Mouse (Mus musculus) heart, postnatal 0 days (tissue): ENCODE measurements around the gene Pnpla5. TPM values are rescaled to one million over a fixed set of nuclear protein-coding genes. Genes with fewer than 3 reads are reported as not detected.

Source experiments
- ATAC-seq: fragments of 200-750 bp; cut with Nextera tagmentation; 2 replicates; pipeline ENCODE4 v1.8.0; 2017; ENCODE audit warnings: low read depth, moderate number of reproducible peaks, moderate library complexity; ENCODE audit not compliant: insufficient read depth
- DNase-seq: peaks from one replicate; pipeline ENCODE4 v3.0.0-alpha.2; 2016; ENCODE audit warnings: low spot score
- H3K27ac ChIP-seq: fragments of 300-500 bp; sonication (generic); 2 replicates; pipeline ENCODE4 v1.5.1; 2014; ENCODE audit warnings: low read depth, mild to moderate bottlenecking
- H3K27me3 ChIP-seq: fragments of 300-500 bp; sonication (generic); 2 replicates; pipeline ENCODE4 v1.6.1; 2014; ENCODE audit warnings: low read length, mixed read lengths; ENCODE audit not compliant: control insufficient read depth, insufficient read depth
- H3K36me3 ChIP-seq: fragments of 300-500 bp; sonication (generic); replicated peaks from 2 replicates; pipeline ENCODE4 v1.6.1; 2014; ENCODE audit warnings: low read length, mixed read lengths; ENCODE audit not compliant: control insufficient read depth, insufficient read depth
- H3K4me1 ChIP-seq: fragments of 300-500 bp; sonication (generic); 2 replicates; pipeline ENCODE4 v1.6.1; 2014; ENCODE audit warnings: antibody characterized with exemption; ENCODE audit not compliant: control insufficient read depth, insufficient read depth
- H3K4me2 ChIP-seq: fragments of 300-500 bp; sonication (generic); 2 replicates; pipeline ENCODE4 v1.6.1; 2014; ENCODE audit warnings: low read depth, mild to moderate bottlenecking, low read length, moderate library complexity
- H3K4me3 ChIP-seq: fragments of 300-500 bp; sonication (generic); 2 replicates; pipeline ENCODE4 v1.5.1; 2014; ENCODE audit warnings: low read depth, low read length
- H3K9ac ChIP-seq: fragments of 300-500 bp; sonication (generic); replicated peaks from 2 replicates; pipeline ENCODE4 v1.6.1; 2014; ENCODE audit warnings: low read depth, low read length, mixed read lengths
- H3K9me3 ChIP-seq: fragments of 300-500 bp; sonication (generic); replicated peaks from 2 replicates; pipeline ENCODE4 v1.6.1; 2016; ENCODE audit warnings: low read length; ENCODE audit not compliant: control insufficient read depth
- CTCF ChIP-seq: IDR thresholded peaks from 2 replicates; pipeline ENCODE4 v1.5.1; 2016; ENCODE audit warnings: antibody characterized with exemption, control low read depth, low read depth
- EP300 ChIP-seq: IDR thresholded peaks from 2 replicates; pipeline ENCODE4 v1.6.1; 2016; ENCODE audit warnings: antibody characterized with exemption, low read depth
- WGBS: fragments of 180-500 bp; shearing (Covaris S2); extraction: QIAGEN DNeasy Blood & Tissue Kit; methylation state at CpG from one replicate; pipeline ENCODE4 v1.1.7; 2014; 5-methylcytosine and 5-hydroxymethylcytosine counted together
- polyA plus RNA-seq: library from polyadenylated mRNA; unstranded; fragments of >200 nt; fragmentation: Nextera tagmentation; extraction: Ambion mirVana; gene quantifications from 2 replicates; pipeline ENCODE4 v1.2.1, GENCODE M21; 2015
- total RNA-seq: library from RNA; depleted of rRNA; stranded (reverse); fragments of >200 nt; gene quantifications from 2 replicates; pipeline ENCODE4 v1.2.3, GENCODE M21; 2014; ENCODE audit warnings: low replicate concordance

Pnpla5 gene
- total and polyA plus RNA-seq, 2 experiments from 2014 or later = not detected

DNA sequence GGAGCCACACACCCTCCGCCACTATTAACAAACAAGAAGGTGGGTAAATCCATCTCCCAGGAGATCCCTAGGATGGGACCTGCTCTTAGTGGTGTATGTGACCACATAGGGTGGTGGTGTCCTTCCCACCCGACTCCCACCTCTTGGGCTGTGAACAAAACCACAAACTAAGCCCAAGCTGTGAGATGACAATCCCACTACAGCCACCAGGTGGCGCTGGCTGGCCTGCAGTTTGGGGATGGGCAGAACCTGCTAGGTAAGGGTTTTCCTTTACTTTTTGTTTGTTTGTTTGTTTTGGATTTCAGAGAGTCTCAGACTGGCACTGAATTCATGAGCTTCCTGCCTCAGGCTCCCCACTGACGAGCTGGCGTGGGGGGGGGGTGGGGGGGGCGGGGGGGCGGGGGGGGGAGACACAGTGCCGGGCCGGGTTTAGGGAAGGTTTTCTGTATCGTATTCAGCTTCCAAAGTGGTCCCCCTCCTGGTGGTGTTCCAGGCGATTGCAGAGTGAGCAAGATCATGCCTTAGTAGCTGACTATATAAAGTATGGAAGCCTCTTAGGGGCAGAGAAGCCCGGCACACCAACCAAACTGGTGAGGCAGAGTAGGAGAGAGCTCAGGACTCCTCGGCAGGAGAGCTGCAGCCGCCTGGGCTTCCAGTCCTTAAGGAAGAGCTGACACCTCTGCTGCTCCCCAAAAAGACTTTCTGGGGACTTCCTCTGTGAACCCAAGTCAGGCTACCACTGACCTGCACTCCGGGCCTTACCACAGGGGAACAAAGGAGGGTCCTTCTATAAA, 48.9 kb downstream of the Pnpla5 start:
- H3K9ac ChIP-seq = no peak overlapping the region
- peaks cover 59% of the 10 kb centered on the region for H3K27me3 ChIP-seq
- H3K27ac ChIP-seq = no peak overlapping the region
- no peaks in the 10 kb centered on the region for H3K36me3 ChIP-seq
- ATAC-seq (no peak), DNase-seq (peak; percentile 9)
- H3K4me1 ChIP-seq = no peaks in the 10 kb centered on the region
- peak; percentile 84 for TF ChIP-seq CTCF
- TF ChIP-seq EP300 = no peak
- no peaks in the 10 kb centered on the region for H3K9me3 ChIP-seq
- no peak overlapping the region for H3K4me3 ChIP-seq
- H3K4me2 ChIP-seq = no peak overlapping the region
- 16% methylated on average over 11 of the region's 15 CpGs for WGBS

DNA sequence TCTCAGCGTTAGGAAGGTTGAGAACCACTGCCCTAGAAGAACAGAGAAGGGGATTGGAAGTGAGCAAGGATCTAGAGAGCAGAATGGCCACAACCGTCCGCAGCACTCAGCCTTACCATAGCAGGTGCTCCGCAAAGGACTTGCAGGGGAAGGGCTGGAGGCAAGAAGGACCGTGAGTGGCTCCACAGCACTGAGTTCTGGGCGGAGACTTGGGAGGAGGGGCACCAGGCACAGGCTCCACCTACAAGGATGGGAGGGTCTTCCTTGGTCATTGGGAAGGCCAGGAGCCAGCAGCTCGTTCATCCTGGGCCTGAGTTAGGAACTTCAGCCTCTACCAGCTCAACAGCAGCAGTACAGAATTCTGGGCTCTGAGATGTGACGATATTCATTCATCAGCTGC, 49.9 kb downstream of the Pnpla5 start:
- ATAC-seq (no peak), DNase-seq (no peak)
- Histone ChIP-seq H3K27ac (no peak overlapping the region), H3K9ac (no peak overlapping the region), H3K27me3 (peaks cover 69% of the 10 kb centered on the region), H3K4me3 (no peak overlapping the region), H3K4me1 (no peaks in the 10 kb centered on the region), H3K36me3 (no peaks in the 10 kb centered on the region), H3K9me3 (no peaks in the 10 kb centered on the region), H3K4me2 (no peak overlapping the region)
- WGBS = 11% methylated on average over 8 of the region's 8 CpGs
- no peak for TF ChIP-seq EP300
- TF ChIP-seq CTCF = no peak

DNA sequence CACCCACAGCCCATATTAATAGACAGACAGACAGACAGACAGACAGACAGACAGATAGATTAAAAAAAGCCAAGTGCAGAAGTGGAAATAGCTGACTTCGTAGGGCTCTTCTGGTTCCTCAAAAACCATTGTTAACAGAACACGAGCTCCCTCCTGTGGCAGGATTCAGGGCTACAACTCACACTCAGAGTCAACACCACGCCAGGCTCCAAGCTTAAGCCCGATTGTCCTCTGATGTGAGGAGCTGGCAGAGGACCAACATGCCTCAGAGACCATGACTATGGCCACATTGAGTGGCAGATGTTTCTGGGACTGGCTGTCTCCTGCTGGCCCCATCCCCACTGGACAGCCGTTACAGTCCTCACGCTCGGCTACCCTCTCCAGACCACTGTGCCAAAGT, 50.7 kb downstream of the Pnpla5 start:
- no peak for DNase-seq
- H3K4me2 ChIP-seq = no peak overlapping the region
- H3K4me1 ChIP-seq = no peaks in the 10 kb centered on the region
- H3K27ac ChIP-seq = no peak overlapping the region
- WGBS = 33% methylated on average over 7 of the region's 7 CpGs
- no peak for ATAC-seq
- H3K9ac ChIP-seq = no peak overlapping the region
- no peaks in the 10 kb centered on the region for H3K9me3 ChIP-seq
- no peaks in the 10 kb centered on the region for H3K36me3 ChIP-seq
- H3K27me3 ChIP-seq = peaks cover 74% of the 10 kb centered on the region
- no peak overlapping the region for H3K4me3 ChIP-seq
- no peak for TF ChIP-seq EP300
- TF ChIP-seq CTCF = peak; percentile 43

DNA sequence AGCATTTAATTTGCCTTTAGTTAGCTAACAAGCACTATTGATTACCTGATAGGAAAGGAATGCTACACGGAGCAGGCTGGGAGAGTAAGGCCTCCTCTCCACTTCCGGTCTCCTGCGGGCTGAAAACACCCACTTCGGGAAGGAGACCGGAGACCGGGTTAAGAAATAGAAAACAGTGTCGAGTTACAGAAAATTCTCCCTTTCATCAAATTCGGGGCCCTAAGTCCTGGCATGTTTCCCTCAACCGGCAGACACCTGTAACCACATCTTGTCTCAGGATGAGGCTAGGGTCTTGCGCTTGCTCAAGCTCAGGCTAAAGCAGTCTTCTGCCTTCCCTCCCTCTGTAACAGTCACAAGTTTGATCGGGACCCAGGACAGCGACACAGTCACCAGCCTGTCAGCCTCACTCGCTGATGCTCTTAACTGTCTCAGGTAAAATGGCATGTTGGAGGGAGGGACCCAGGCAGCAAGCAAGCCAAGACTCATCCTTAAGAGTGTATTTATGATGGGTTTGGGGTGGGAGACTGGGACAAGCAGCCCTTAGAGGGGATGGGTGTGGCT, 52.8 kb downstream of the Pnpla5 start:
- no peak overlapping the region for H3K4me2 ChIP-seq
- H3K9me3 ChIP-seq = 0 out of 2 replicates have a peak, but pooled peaks cover 4% of the 10 kb centered on the region
- 3% methylated on average over 13 of the region's 13 CpGs for WGBS

GRCm38 (mm10) chr15:84069455-84070050, 53.4 kb downstream of the Pnpla5 start:
- no peak for DNase-seq
- peaks cover 80% of the 10 kb centered on the region for H3K27me3 ChIP-seq
- no peaks in the 10 kb centered on the region for H3K4me1 ChIP-seq
- no peaks in the 10 kb centered on the region for H3K36me3 ChIP-seq
- 10% methylated on average over 16 of the region's 16 CpGs for WGBS
- H3K4me2 ChIP-seq = no peak overlapping the region
- TF ChIP-seq CTCF (no peak), EP300 (no peak)
- H3K9me3 ChIP-seq = 0 out of 2 replicates have a peak, but pooled peaks cover 4% of the 10 kb centered on the region
- H3K9ac ChIP-seq = no peak overlapping the region
- ATAC-seq = no peak
- no peak overlapping the region for H3K4me3 ChIP-seq
- H3K27ac ChIP-seq = no peak overlapping the region

More for the DNA sequence above, 52.8 kb downstream of the Pnpla5 start:
- TF ChIP-seq CTCF = no peak
- no peak for TF ChIP-seq EP300
- H3K27me3 ChIP-seq = peaks cover 81% of the 10 kb centered on the region
- no peak overlapping the region for H3K27ac ChIP-seq
- no peaks in the 10 kb centered on the region for H3K4me1 ChIP-seq
- H3K36me3 ChIP-seq = no peaks in the 10 kb centered on the region
- no peak overlapping the region for H3K9ac ChIP-seq
- DNase-seq (no peak), ATAC-seq (no peak)
- H3K4me3 ChIP-seq = no peak overlapping the region
